Mouse (Mus musculus) heart, postnatal 36 days (tissue): ENCODE data around the gene Foxn3. TPM values are rescaled to one million over a fixed set of nuclear protein-coding genes. Genes with fewer than 3 reads are reported as not detected.

Experiments
- DNase-seq, 2 experiments: peaks; one replicate each; pipeline ENCODE4 v3.0.0; 2021 to 2022
- intact Hi-C: fragments of 180-260 bp; cut with DNase I; formaldehyde crosslinking; loops from one replicate; pipeline ENCODE4 v1.15.1; 2025
- total RNA-seq, 2 experiments: library from RNA; stranded (reverse); gene quantifications; 2 replicates each; pipeline ENCODE4 v1.2.3; 2021

The Foxn3 gene
- total RNA-seq, 2 experiments from 2014 or later, result 120 to 133 TPM

GRCm38 (mm10) chr12:99244673-99245072 is 318.7 kb downstream of the Foxn3 start:
- intact Hi-C loops, result no loop called here
- DNase-seq, result no peak

GRCm38 (mm10) chr12:99244264-99244663 is 319.1 kb downstream of the Foxn3 start:
- no peak for DNase-seq
- intact Hi-C loops, result no loop called here

GRCm38 (mm10) chr12:99243316-99243715 is 320.1 kb downstream of the Foxn3 start:
- intact Hi-C loops, result no loop called here

GRCm38 (mm10) chr12:99240185-99240726 is 323.1 kb downstream of the Foxn3 start:
- no peak for DNase-seq
- intact Hi-C loops, result no loop called here

More at GRCm38 (mm10) chr12:99243316-99243715, 320.1 kb downstream of the Foxn3 start:
- no peak for DNase-seq

GRCm38 (mm10) chr12:99239735-99240134 is 323.6 kb downstream of the Foxn3 start:
- DNase-seq, result no peak
- intact Hi-C loops, result no loop called here

GRCm38 (mm10) chr12:99237497-99237896 is 325.9 kb downstream of the Foxn3 start:
- DNase-seq, result no peak
- intact Hi-C loops, result no loop called here

- intact Hi-C loops, result no loop called here
- DNase-seq, result no peak
Observed at GRCm38 (mm10) chr12:99234346-99234745, 329.0 kb downstream of the Foxn3 start.

- intact Hi-C loops, result no loop called here
- no peak for DNase-seq
Observed at GRCm38 (mm10) chr12:99233386-99233785, 330.0 kb downstream of the Foxn3 start.

- intact Hi-C loops, result no loop called here
- no peak for DNase-seq
Observed at GRCm38 (mm10) chr12:99232478-99232877, 330.9 kb downstream of the Foxn3 start.

GRCm38 (mm10) chr12:99231321-99231720 is 332.1 kb downstream of the Foxn3 start:
- intact Hi-C loops, result no loop called here
- no peak for DNase-seq

GRCm38 (mm10) chr12:99230783-99231048 is 332.7 kb downstream of the Foxn3 start:
- no peak for DNase-seq
- intact Hi-C loops, result no loop called here

- DNase-seq, result no peak
- intact Hi-C loops, result no loop called here
Observed at GRCm38 (mm10) chr12:99229973-99230782, 333.2 kb downstream of the Foxn3 start.

GRCm38 (mm10) chr12:99227313-99227952 is 335.9 kb downstream of the Foxn3 start:
- intact Hi-C loops, result no loop called here
- DNase-seq, result no peak

- DNase-seq, result no peak
- intact Hi-C loops, result no loop called here
Observed at GRCm38 (mm10) chr12:99224863-99225603, 338.3 kb downstream of the Foxn3 start.

- DNase-seq, result no peak
- intact Hi-C loops, result no loop called here
Observed at GRCm38 (mm10) chr12:99221087-99221846, 342.1 kb downstream of the Foxn3 start.

GRCm38 (mm10) chr12:99220333-99220732 is 343.0 kb downstream of the Foxn3 start:
- intact Hi-C loops, result no loop called here
- no peak for DNase-seq

GRCm38 (mm10) chr12:99219812-99220211 is 343.6 kb downstream of the Foxn3 start:
- DNase-seq, result no peak
- intact Hi-C loops, result loop anchor here (5.0 kb wide), 1 partner anchor 117 kb away; no protein-coding TSS in a partner anchor

GRCm38 (mm10) chr12:99217145-99217698 is 346.2 kb downstream of the Foxn3 start:
- intact Hi-C loops, result loop anchor here (5.0 kb wide), 1 partner anchor 120 kb away; no protein-coding TSS in a partner anchor
- DNase-seq, result no peak

GRCm38 (mm10) chr12:99216341-99216761 is 347.0 kb downstream of the Foxn3 start:
- DNase-seq, result no peak

More at GRCm38 (mm10) chr12:99216341-99216761, 347.0 kb downstream of the Foxn3 start:
- intact Hi-C loops, result loop anchor here (5.0 kb wide), 1 partner anchor 121 kb away; no protein-coding TSS in a partner anchor
